Mouse (Mus musculus) frontal cortex, postnatal 36 days (tissue): Measurements from ENCODE around the gene Itpk1.

Source experiments
- DNase-seq, 2 experiments: peaks; one replicate each; pipeline ENCODE4 v3.0.0; 2022; ENCODE audit warnings: low spot score in 2 of 2

The Itpk1 gene

GRCm38 (mm10) chr12:102704457-102705198 is at the start of gene Itpk1:
TSS of gene Itpk1 (minus strand) at chr12:102704930.
- DNase-seq: peak; percentile 35 to 49

- DNase-seq: no peak
Observed at GRCm38 (mm10) chr12:102748256-102748655, 43.5 kb upstream of the Itpk1 start.

GRCm38 (mm10) chr12:102744839-102745238 is 40.1 kb upstream of the Itpk1 start:
- DNase-seq: no peak

GRCm38 (mm10) chr12:102743589-102744574 is 39.2 kb upstream of the Itpk1 start, which contains the start of the genes Moap1 and Tmem251:
TSS of gene Moap1 (minus strand) at chr12:102743661.
TSS of gene Tmem251 (plus strand) at chr12:102743762.
- DNase-seq: peak; percentile 89 to 93

GRCm38 (mm10) chr12:102743036-102743588 is 38.4 kb upstream of the Itpk1 start:
- DNase-seq: no peak

- DNase-seq: no peak
Observed at GRCm38 (mm10) chr12:102742056-102742455, 37.3 kb upstream of the Itpk1 start.

- no peak for DNase-seq
Observed at GRCm38 (mm10) chr12:102740285-102740684, 35.6 kb upstream of the Itpk1 start.

- DNase-seq: no peak
Observed at GRCm38 (mm10) chr12:102739096-102739495, 34.4 kb upstream of the Itpk1 start.

- DNase-seq: peak in 1 of 2 experiments; percentile 38
Observed at GRCm38 (mm10) chr12:102733381-102733780, 28.7 kb upstream of the Itpk1 start.

GRCm38 (mm10) chr12:102730798-102731619 is 26.3 kb upstream of the Itpk1 start:
- no peak for DNase-seq

- peak in 1 of 2 experiments; percentile 79 for DNase-seq
Observed at GRCm38 (mm10) chr12:102729855-102730797, 25.4 kb upstream of the Itpk1 start.

GRCm38 (mm10) chr12:102725761-102726175 is 21.0 kb upstream of the Itpk1 start:
- no peak for DNase-seq

GRCm38 (mm10) chr12:102725146-102725545 is 20.4 kb upstream of the Itpk1 start:
- no peak for DNase-seq

- peak in 1 of 2 experiments; percentile 71 for DNase-seq
Observed at GRCm38 (mm10) chr12:102723861-102724260, 19.1 kb upstream of the Itpk1 start.

GRCm38 (mm10) chr12:102722966-102723365 is 18.2 kb upstream of the Itpk1 start:
- no peak for DNase-seq

- no peak for DNase-seq
Observed at GRCm38 (mm10) chr12:102722451-102722850, 17.7 kb upstream of the Itpk1 start.

- no peak for DNase-seq
Observed at GRCm38 (mm10) chr12:102719552-102720315, 15.0 kb upstream of the Itpk1 start.

GRCm38 (mm10) chr12:102714654-102715395 is 10.1 kb upstream of the Itpk1 start:
- no peak for DNase-seq
